11 mouse cellular contexts compared by ENCODE assay signal in the genomic region with DNA sequence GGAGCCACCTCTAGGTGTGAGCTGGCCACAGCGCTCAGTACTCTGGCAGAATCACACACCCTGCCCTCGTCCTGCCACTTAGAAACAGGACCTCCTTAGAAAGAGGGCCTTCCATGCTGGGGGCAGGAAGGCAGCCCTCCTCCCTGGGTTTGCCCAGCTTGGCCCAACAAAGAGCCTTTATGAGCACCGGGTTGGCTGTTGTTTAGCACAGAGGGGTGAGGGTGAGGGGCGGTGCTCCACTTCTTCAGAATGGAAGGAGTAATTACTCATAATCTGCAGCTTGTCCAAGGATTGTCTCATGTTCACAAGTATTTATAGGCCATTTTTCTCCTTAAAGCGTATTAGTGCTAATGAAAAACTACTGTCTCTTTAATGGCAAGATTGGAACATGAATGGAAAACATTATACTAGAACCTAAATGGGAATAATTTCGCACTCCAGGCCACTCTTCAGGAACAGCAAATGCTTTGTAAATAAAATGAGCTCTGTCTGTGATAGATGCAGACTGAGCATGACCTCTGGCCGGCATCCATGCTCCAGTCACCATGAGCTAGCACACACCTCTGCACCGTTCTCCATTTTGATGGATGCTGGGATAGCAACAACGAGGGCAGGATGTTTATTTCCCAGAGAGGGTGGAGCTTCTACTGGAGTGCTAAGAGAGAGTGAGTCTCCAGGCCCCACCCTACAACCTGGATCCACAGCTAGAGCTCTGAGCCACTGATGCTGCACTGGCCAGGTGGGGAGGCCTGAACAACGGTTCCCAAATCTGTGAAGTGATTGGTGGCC. TPM values are rescaled to one million over a fixed set of nuclear protein-coding genes. Genes with fewer than 3 reads are reported as not detected.
DNase-seq lines count a peak whose midpoint lies in the region; ATAC-seq lines count a peak whose summit lies in the region.
"Had no signal": no experiment of that assay in that cellular context is flagged by ENCODE, and none has a peak within 500 bp of the region (broad histone marks: within the 10 kb centered on the region; RNA-seq: fewer than 3 reads in every experiment).

No protein-coding gene starts in this region.

- no peak overlapping the region for H3K4me2 ChIP-seq in midbrain, embryonic 13.5 days (replicated peaks)
- H3K4me2 ChIP-seq in midbrain, embryonic 15.5 days = no peak overlapping the region
- no peak overlapping the region for H3K4me2 ChIP-seq in forebrain, embryonic 12.5 days
- H3K4me2 ChIP-seq in hindbrain, embryonic 16.5 days (ENCODE audit: low read length) = no peak overlapping the region
- H3K4me2 ChIP-seq in stomach, embryonic 16.5 days (ENCODE audit: low read depth, low read length) = no peak overlapping the region

- no peaks in the 10 kb centered on the region for H3K9me3 ChIP-seq in midbrain, embryonic 13.5 days
- no peaks in the 10 kb centered on the region for H3K9me3 ChIP-seq in midbrain, embryonic 15.5 days
- no peaks in the 10 kb centered on the region for H3K9me3 ChIP-seq in forebrain, embryonic 12.5 days
- no peaks in the 10 kb centered on the region for H3K9me3 ChIP-seq in hindbrain, embryonic 16.5 days (ENCODE audit: control insufficient read depth, low read length)
- no peaks in the 10 kb centered on the region for H3K9me3 ChIP-seq in stomach, embryonic 16.5 days (replicated peaks; ENCODE audit: control insufficient read depth, low read length)

- H3K27ac ChIP-seq in midbrain, embryonic 13.5 days = no peak overlapping the region
- H3K27ac ChIP-seq in midbrain, embryonic 15.5 days = no peak overlapping the region
- peak overlapping the region; percentile 36; the same call in 1 of the 2 replicates for H3K27ac ChIP-seq in forebrain, embryonic 12.5 days
- no peak overlapping the region for H3K27ac ChIP-seq in hindbrain, embryonic 16.5 days (ENCODE audit: low read depth, low read length)
- 0 out of 2 replicates have a peak overlapping the region, but pooled peaks have one; percentile 30 for H3K27ac ChIP-seq in stomach, embryonic 16.5 days (ENCODE audit: low read length)

- peak; percentile 48; the same call in 1 of the 2 replicates for ATAC-seq in midbrain, embryonic 13.5 days
- no peak for ATAC-seq in midbrain, embryonic 15.5 days (replicated peaks)
- 0 out of 2 replicates have a peak, but pooled peaks have one; percentile 23 for ATAC-seq in forebrain, embryonic 12.5 days (ENCODE audit: low FRiP score)
- 0 out of 2 replicates have a peak, but pooled peaks have one; percentile 46 for ATAC-seq in hindbrain, embryonic 16.5 days
- ATAC-seq in stomach, embryonic 16.5 days (ENCODE audit: insufficient read depth, low FRiP score) = peak; percentile 31; the same call in 1 of the 2 replicates

- H3K27me3 ChIP-seq in midbrain, embryonic 13.5 days = no peaks in the 10 kb centered on the region
- H3K27me3 ChIP-seq in midbrain, embryonic 15.5 days (replicated peaks) = no peaks in the 10 kb centered on the region
- peaks cover 8% of the 10 kb centered on the region; the same call in 1 of the 2 replicates for H3K27me3 ChIP-seq in forebrain, embryonic 12.5 days
- no peaks in the 10 kb centered on the region for H3K27me3 ChIP-seq in hindbrain, embryonic 16.5 days (replicated peaks; ENCODE audit: control insufficient read depth, insufficient read depth, low read length)
- no peaks in the 10 kb centered on the region for H3K27me3 ChIP-seq in stomach, embryonic 16.5 days (ENCODE audit: control insufficient read depth, insufficient read depth, low read length)

- DNase-seq in kidney, postnatal 36 days = no peak
- DNase-seq in layer of hippocampus, adult 8-10 months (ENCODE audit: low spot score in 2 of 2) = no peak
- DNase-seq in frontal cortex, postnatal 25 days (ENCODE audit: low spot score in 2 of 2) = no peak
- DNase-seq: adrenal gland, adult 2 months; heart, postnatal 14 days; lung, postnatal 14 days had no signal

- peaks cover 63% of the 10 kb centered on the region for H3K36me3 ChIP-seq in midbrain, embryonic 13.5 days
- peaks cover 9% of the 10 kb centered on the region; the same call in 1 of the 2 replicates for H3K36me3 ChIP-seq in midbrain, embryonic 15.5 days (replicated peaks)
- peaks cover 33% of the 10 kb centered on the region for H3K36me3 ChIP-seq in forebrain, embryonic 12.5 days (replicated peaks)
- H3K36me3 ChIP-seq in hindbrain, embryonic 16.5 days (ENCODE audit: control insufficient read depth, insufficient read depth, low read length) = peaks cover 10% of the 10 kb centered on the region
- H3K36me3 ChIP-seq in stomach, embryonic 16.5 days (ENCODE audit: control insufficient read depth, insufficient read depth, low read length) = no peaks in the 10 kb centered on the region

- 64% methylated on average over 10 of the region's 10 CpGs for WGBS in midbrain, embryonic 13.5 days
- WGBS in midbrain, embryonic 15.5 days = 61% methylated on average over 10 of the region's 10 CpGs
- WGBS in forebrain, embryonic 12.5 days = 34% methylated on average over 10 of the region's 10 CpGs
- 46% methylated on average over 10 of the region's 10 CpGs for WGBS in hindbrain, embryonic 16.5 days
- WGBS in stomach, embryonic 16.5 days = 54% methylated on average over 10 of the region's 10 CpGs

- H3K9ac ChIP-seq in midbrain, embryonic 13.5 days (replicated peaks) = no peak overlapping the region
- no peak overlapping the region for H3K9ac ChIP-seq in midbrain, embryonic 15.5 days
- H3K9ac ChIP-seq in forebrain, embryonic 12.5 days = no peak overlapping the region
- no peak overlapping the region for H3K9ac ChIP-seq in hindbrain, embryonic 16.5 days (ENCODE audit: low read depth, low read length)
- no peak overlapping the region for H3K9ac ChIP-seq in stomach, embryonic 16.5 days (ENCODE audit: low read length)

- peaks cover 9% of the 10 kb centered on the region for H3K4me1 ChIP-seq in midbrain, embryonic 13.5 days (replicated peaks)
- no peaks in the 10 kb centered on the region for H3K4me1 ChIP-seq in midbrain, embryonic 15.5 days
- peaks cover 11% of the 10 kb centered on the region; the same call in 1 of the 2 replicates for H3K4me1 ChIP-seq in forebrain, embryonic 12.5 days
- peaks cover 3% of the 10 kb centered on the region; the same call in 1 of the 2 replicates for H3K4me1 ChIP-seq in hindbrain, embryonic 16.5 days (ENCODE audit: control insufficient read depth, insufficient read depth, low read depth, low read length)
- H3K4me1 ChIP-seq in stomach, embryonic 16.5 days (ENCODE audit: control insufficient read depth, insufficient read depth, low read length) = peaks cover 4% of the 10 kb centered on the region; the same call in 1 of the 2 replicates

- H3K4me3 ChIP-seq in midbrain, embryonic 13.5 days (replicated peaks) = no peak overlapping the region
- H3K4me3 ChIP-seq in midbrain, embryonic 15.5 days = no peak overlapping the region
- H3K4me3 ChIP-seq in forebrain, embryonic 12.5 days (replicated peaks) = no peak overlapping the region
- H3K4me3 ChIP-seq in hindbrain, embryonic 16.5 days (ENCODE audit: low read length) = no peak overlapping the region
- H3K4me3 ChIP-seq in stomach, embryonic 16.5 days (replicated peaks; ENCODE audit: low read length) = no peak overlapping the region

RNA-seq across cellular contexts. Expression of a gene that starts 39.5 kb away (rescaled TPM):
- polyA plus RNA-seq in midbrain, embryonic 13.5 days (2015; fragmentation: Nextera tagmentation; extraction: Ambion mirVana) = 22.9 and 24.2 TPM in 2 replicates
- polyA plus RNA-seq in midbrain, embryonic 15.5 days (2015; fragmentation: Nextera tagmentation; extraction: Ambion mirVana) = 53.2 and 61.1 TPM in 2 replicates
- polyA plus RNA-seq in forebrain, embryonic 12.5 days (2016; fragmentation: Nextera tagmentation; extraction: Ambion mirVana) = 14.5 and 15.1 TPM in 2 replicates
- polyA plus RNA-seq in hindbrain, embryonic 16.5 days (2015; fragmentation: Nextera tagmentation; extraction: Ambion mirVana) = 65.9 and 68.7 TPM in 2 replicates
- polyA plus RNA-seq in stomach, embryonic 16.5 days (2015; fragmentation: Nextera tagmentation; extraction: Ambion mirVana) = 14.1 and 16.6 TPM in 2 replicates
- 10 to 100 TPM; 36.0 to 49.4 (median 43.5) TPM for total RNA-seq in layer of hippocampus, adult 8-10 months (2022)

RNA-seq across cellular contexts. Expression of a gene that starts 44.9 kb away (rescaled TPM):
- polyA plus RNA-seq in midbrain, embryonic 13.5 days (2015; fragmentation: Nextera tagmentation; extraction: Ambion mirVana) = 14.8 and 15.5 TPM in 2 replicates
- 16.2 and 19.3 TPM in 2 replicates for polyA plus RNA-seq in midbrain, embryonic 15.5 days (2015; fragmentation: Nextera tagmentation; extraction: Ambion mirVana)
- 17.4 and 18.1 TPM in 2 replicates for polyA plus RNA-seq in forebrain, embryonic 12.5 days (2016; fragmentation: Nextera tagmentation; extraction: Ambion mirVana)
- polyA plus RNA-seq in hindbrain, embryonic 16.5 days (2015; fragmentation: Nextera tagmentation; extraction: Ambion mirVana) = 13.4 and 20.5 TPM in 2 replicates
- polyA plus RNA-seq in stomach, embryonic 16.5 days (2015; fragmentation: Nextera tagmentation; extraction: Ambion mirVana) = 59.5 and 69.6 TPM in 2 replicates
- 1 to 10 TPM; 1.5 to 3.7 (median 2.4) TPM for total RNA-seq in layer of hippocampus, adult 8-10 months (2022)

Comparison
In these comparisons a context has a peak if more than half of its experiments do, and no peak if none do; other contexts are left out.
1. H3K27ac ChIP-seq: peak in forebrain, embryonic 12.5 days (single experiment) and stomach, embryonic 16.5 days (single experiment); none in midbrain, embryonic 13.5 days (single experiment), midbrain, embryonic 15.5 days (single experiment) and hindbrain, embryonic 16.5 days (single experiment).